Mouse (Mus musculus): ENCODE measurements around the gene Mgat4a. TPM values are rescaled to one million over a fixed set of nuclear protein-coding genes. Genes with fewer than 3 reads are reported as not detected.

Mgat4a gene
- 3.8 and 4.1 TPM in 2 replicates for polyA plus RNA-seq (2016; fragmentation: Nextera tagmentation; extraction: Ambion mirVana)

GRCm38 (mm10) chr1:37540810-37541658 is at the start of gene Mgat4a:
Mgat4a (minus strand) TSS chr1:37541016.
- H3K4me3 ChIP-seq, result peak within 1 kb of the TSS; percentile 83
- no peaks in the 10 kb centered on the region for H3K36me3 ChIP-seq (replicated peaks)
- 2% methylated on average over 72 of the region's 72 CpGs for WGBS
- peaks cover 47% of the 10 kb centered on the region for H3K27me3 ChIP-seq (replicated peaks; ENCODE audit: low read depth, poor library complexity, severe bottlenecking)
- no peaks in the 10 kb centered on the region for H3K9me3 ChIP-seq
- H3K4me1 ChIP-seq, result peaks cover 14% of the 10 kb centered on the region
- peak; percentile 96 for DNase-seq (ENCODE audit: low spot score)
- peak within 1 kb of the TSS; percentile 80 for H3K27ac ChIP-seq (replicated peaks)

GRCm38 (mm10) chr1:37585809-37586480 is 45.1 kb upstream of the Mgat4a start:
- H3K27ac ChIP-seq (replicated peaks), result no peak overlapping the region
- WGBS, result 88% methylated on average over 13 of the region's 13 CpGs

DNA sequence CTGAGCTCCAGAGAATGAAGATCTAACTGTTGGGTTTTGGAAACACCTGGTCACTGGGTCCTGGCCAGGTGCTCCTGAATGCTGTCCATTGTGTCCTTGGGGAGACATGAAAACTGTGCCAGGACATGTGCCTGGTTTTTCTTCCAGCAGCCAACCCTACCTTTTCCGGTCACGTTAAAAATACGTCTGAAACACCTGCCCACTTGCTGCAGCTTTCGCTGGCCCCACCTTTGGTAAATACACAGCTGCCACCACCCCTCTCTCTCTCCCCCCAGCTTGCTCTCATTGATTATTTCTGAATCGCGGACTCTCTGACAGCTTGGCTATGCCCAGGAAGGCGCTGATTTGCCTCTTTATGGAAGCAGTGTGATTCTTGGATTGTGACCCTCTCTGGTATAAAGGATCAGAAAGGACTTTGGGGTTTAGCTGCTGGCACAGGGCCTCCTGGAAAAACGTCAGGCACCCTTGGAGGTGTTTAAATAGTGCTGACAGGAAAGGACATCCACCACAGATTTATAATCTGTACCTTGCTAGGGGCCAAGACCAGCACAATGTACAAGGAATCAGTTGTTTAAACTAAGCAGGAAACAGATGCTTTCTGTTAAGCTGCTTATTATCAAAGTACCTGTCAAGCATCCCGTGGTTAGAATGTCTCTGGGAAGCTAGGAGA is 43.1 kb upstream of the Mgat4a start:
- DNase-seq (ENCODE audit: low spot score), result no peak
- H3K27ac ChIP-seq (replicated peaks), result no peak overlapping the region
- H3K27me3 ChIP-seq (replicated peaks; ENCODE audit: low read depth, poor library complexity, severe bottlenecking), result no peaks in the 10 kb centered on the region
- WGBS, result 74% methylated on average over 9 of the region's 9 CpGs
- no peaks in the 10 kb centered on the region for H3K36me3 ChIP-seq (replicated peaks)
- H3K9me3 ChIP-seq, result no peaks in the 10 kb centered on the region
- no peak overlapping the region for H3K4me3 ChIP-seq
- H3K4me1 ChIP-seq, result no peaks in the 10 kb centered on the region

More at GRCm38 (mm10) chr1:37585809-37586480, 45.1 kb upstream of the Mgat4a start:
- Histone ChIP-seq H3K36me3 (replicated peaks) (no peaks in the 10 kb centered on the region), H3K27me3 (replicated peaks; ENCODE audit: low read depth, poor library complexity, severe bottlenecking) (no peaks in the 10 kb centered on the region), H3K4me3 (no peak overlapping the region), H3K4me1 (no peaks in the 10 kb centered on the region), H3K9me3 (no peaks in the 10 kb centered on the region)
- DNase-seq (ENCODE audit: low spot score), result no peak

DNA sequence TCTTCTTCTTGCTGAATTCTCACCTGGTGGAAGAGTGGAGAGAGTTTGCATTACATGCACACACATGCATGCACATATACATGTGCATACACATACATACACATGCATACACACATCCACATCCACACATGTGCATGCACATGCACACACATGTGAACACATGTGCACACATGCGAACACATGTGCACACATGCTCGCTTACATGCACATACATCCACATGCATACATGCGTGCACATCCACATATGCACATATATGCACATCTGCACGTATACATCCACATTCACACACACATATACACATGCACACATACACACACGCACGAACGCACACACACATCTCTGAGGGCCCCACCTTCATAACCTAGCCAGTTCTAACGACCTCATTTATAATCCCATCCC is 42.4 kb upstream of the Mgat4a start:
- no peak for DNase-seq (ENCODE audit: low spot score)
- H3K27ac ChIP-seq (replicated peaks), result no peak overlapping the region
- no peaks in the 10 kb centered on the region for H3K36me3 ChIP-seq (replicated peaks)
- no peak overlapping the region for H3K4me3 ChIP-seq
- no peaks in the 10 kb centered on the region for H3K9me3 ChIP-seq
- 89% methylated on average over 8 of the region's 8 CpGs for WGBS
- H3K4me1 ChIP-seq, result no peaks in the 10 kb centered on the region
- no peaks in the 10 kb centered on the region for H3K27me3 ChIP-seq (replicated peaks; ENCODE audit: low read depth, poor library complexity, severe bottlenecking)

DNA sequence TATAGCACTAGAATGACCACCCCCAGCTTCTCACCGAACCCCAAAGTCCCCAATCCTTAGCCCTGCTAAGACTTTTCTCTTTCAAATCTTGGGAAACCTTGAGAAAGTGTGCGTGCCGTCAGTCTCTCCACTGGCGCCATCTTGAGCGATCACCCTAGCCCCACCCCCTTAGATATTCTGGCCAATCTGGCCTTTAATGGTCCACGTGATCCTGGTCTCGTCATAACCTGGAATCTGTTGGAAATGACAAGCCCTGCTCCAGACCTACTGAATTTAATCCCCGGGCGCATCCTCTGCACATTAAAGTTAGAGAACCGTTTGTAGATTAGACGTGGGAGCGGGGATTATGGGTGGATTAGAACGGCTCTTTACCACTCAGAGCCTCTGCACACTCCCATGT is 38.9 kb upstream of the Mgat4a start:
- Histone ChIP-seq H3K27me3 (replicated peaks; ENCODE audit: low read depth, poor library complexity, severe bottlenecking) (no peaks in the 10 kb centered on the region), H3K9me3 (no peaks in the 10 kb centered on the region), H3K36me3 (replicated peaks) (no peaks in the 10 kb centered on the region), H3K4me1 (no peaks in the 10 kb centered on the region), H3K4me3 (no peak overlapping the region), H3K27ac (replicated peaks) (no peak overlapping the region)
- DNase-seq (ENCODE audit: low spot score), result no peak
- WGBS, result 92% methylated on average over 13 of the region's 13 CpGs

GRCm38 (mm10) chr1:37572528-37573272 is 31.9 kb upstream of the Mgat4a start:
- Histone ChIP-seq H3K4me1 (no peaks in the 10 kb centered on the region), H3K9me3 (no peaks in the 10 kb centered on the region), H3K4me3 (no peak overlapping the region), H3K36me3 (replicated peaks) (no peaks in the 10 kb centered on the region), H3K27me3 (replicated peaks; ENCODE audit: low read depth, poor library complexity, severe bottlenecking) (no peaks in the 10 kb centered on the region), H3K27ac (replicated peaks) (no peak overlapping the region)
- 86% methylated on average over 10 of the region's 10 CpGs for WGBS
- no peak for DNase-seq (ENCODE audit: low spot score)

DNA sequence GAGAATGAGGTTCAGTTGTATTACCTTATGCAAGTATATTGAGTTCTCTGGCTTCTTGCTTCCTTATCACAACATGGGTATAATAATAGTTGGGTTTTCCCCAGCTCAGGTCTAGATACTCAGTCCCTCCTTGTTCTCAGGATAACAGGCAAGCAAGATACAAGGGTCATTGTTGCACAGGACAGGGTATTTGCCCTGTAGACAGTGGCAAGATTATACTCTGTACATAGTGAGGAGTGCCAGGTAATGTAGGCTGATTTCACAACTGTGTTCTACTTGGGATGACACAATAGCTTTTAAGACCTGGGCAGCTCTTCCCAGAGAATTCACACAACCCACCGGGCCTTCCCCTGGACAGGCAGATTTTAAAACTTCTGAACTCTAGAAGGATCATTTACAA is 27.6 kb upstream of the Mgat4a start:
- no peaks in the 10 kb centered on the region for H3K27me3 ChIP-seq (replicated peaks; ENCODE audit: low read depth, poor library complexity, severe bottlenecking)
- H3K36me3 ChIP-seq (replicated peaks), result no peaks in the 10 kb centered on the region
- H3K4me1 ChIP-seq, result no peaks in the 10 kb centered on the region
- H3K27ac ChIP-seq (replicated peaks), result no peak overlapping the region
- no peak for DNase-seq (ENCODE audit: low spot score)
- no peak overlapping the region for H3K4me3 ChIP-seq
- no peaks in the 10 kb centered on the region for H3K9me3 ChIP-seq
- 98% methylated on average over 1 of the region's 1 CpGs for WGBS

- 86% methylated on average over 4 of the region's 4 CpGs for WGBS
- no peaks in the 10 kb centered on the region for H3K9me3 ChIP-seq
- H3K36me3 ChIP-seq (replicated peaks), result no peaks in the 10 kb centered on the region
- H3K4me3 ChIP-seq, result no peak overlapping the region
- H3K4me1 ChIP-seq, result no peaks in the 10 kb centered on the region
- H3K27me3 ChIP-seq (replicated peaks; ENCODE audit: low read depth, poor library complexity, severe bottlenecking), result no peaks in the 10 kb centered on the region
- no peak overlapping the region for H3K27ac ChIP-seq (replicated peaks)
- no peak for DNase-seq (ENCODE audit: low spot score)
Observed at GRCm38 (mm10) chr1:37566754-37567153, 25.9 kb upstream of the Mgat4a start.

DNA sequence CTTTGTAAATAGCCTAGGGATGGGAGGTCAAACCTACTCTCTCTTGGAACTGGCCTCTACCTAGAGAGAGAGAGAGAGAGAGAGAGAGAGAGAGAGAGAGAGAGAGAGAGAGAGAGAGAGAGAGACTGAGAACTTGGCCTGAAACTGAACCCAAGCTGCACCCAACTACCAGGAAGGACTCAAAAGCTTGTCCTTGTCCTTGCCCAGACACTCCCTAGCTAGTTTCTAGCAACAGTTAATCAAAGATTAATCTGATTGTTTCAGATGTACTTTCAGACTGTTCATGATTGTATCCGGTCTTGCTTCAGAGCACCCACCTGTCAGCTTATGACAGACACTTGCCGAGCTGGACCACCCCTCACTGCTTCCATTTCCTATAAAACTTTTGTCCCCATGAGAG is 25.5 kb upstream of the Mgat4a start:
- no peak for DNase-seq (ENCODE audit: low spot score)
- H3K36me3 ChIP-seq (replicated peaks), result no peaks in the 10 kb centered on the region
- no peak overlapping the region for H3K4me3 ChIP-seq
- WGBS, result 90% methylated on average over 2 of the region's 2 CpGs
- H3K27me3 ChIP-seq (replicated peaks; ENCODE audit: low read depth, poor library complexity, severe bottlenecking), result no peaks in the 10 kb centered on the region
- H3K27ac ChIP-seq (replicated peaks), result no peak overlapping the region
- H3K4me1 ChIP-seq, result no peaks in the 10 kb centered on the region
- no peaks in the 10 kb centered on the region for H3K9me3 ChIP-seq

- no peak for DNase-seq (ENCODE audit: low spot score)
- 46% methylated on average over 6 of the region's 6 CpGs for WGBS
- Histone ChIP-seq H3K27me3 (replicated peaks; ENCODE audit: low read depth, poor library complexity, severe bottlenecking) (no peaks in the 10 kb centered on the region), H3K36me3 (replicated peaks) (no peaks in the 10 kb centered on the region), H3K27ac (replicated peaks) (no peak overlapping the region), H3K4me1 (no peaks in the 10 kb centered on the region), H3K4me3 (no peak overlapping the region), H3K9me3 (no peaks in the 10 kb centered on the region)
Observed at GRCm38 (mm10) chr1:37565396-37565795, 24.6 kb upstream of the Mgat4a start.

DNA sequence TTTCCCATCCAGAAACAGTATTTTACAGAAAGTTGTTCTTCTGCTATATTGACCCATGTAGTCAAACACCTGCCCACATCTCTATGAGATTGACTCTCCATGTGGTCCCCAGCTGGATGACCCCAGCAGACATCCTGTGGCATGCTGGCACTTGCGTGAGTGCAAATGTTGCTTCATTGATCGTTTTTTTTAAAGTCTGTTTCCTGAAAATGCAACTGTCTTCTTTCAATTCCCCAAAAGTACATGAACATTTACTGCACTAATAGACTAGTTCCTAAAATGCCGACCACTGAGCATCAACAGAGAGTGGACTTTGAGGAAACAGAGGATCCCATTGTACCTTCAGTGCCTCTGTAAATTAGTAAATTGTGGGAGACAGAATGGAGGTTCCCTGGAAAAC is 21.1 kb upstream of the Mgat4a start:
- Histone ChIP-seq H3K36me3 (replicated peaks) (no peaks in the 10 kb centered on the region), H3K4me3 (no peak overlapping the region), H3K27me3 (replicated peaks; ENCODE audit: low read depth, poor library complexity, severe bottlenecking) (no peaks in the 10 kb centered on the region), H3K27ac (replicated peaks) (no peak overlapping the region), H3K4me1 (no peaks in the 10 kb centered on the region), H3K9me3 (no peaks in the 10 kb centered on the region)
- WGBS, result 83% methylated on average over 3 of the region's 3 CpGs
- no peak for DNase-seq (ENCODE audit: low spot score)

DNA sequence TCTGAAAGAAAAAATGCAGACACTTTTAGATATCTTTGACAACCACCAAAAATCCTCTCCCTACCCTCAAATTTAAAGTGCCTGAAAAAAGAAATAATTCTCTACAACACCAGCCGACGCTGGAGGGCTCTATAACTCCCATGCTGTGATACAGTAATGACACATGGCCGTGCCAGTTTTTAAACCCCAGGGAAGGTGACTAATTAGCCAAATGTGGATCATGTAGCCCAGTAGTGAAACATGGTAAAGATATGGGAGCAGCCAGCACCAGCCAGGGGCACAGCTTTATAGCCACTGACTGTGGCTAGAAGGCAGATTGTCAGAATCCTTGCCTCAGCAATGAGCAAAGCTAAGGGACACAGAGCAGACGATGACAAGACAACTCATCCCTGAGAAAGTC is 19.5 kb upstream of the Mgat4a start:
- 86% methylated on average over 4 of the region's 4 CpGs for WGBS
- H3K9me3 ChIP-seq, result no peaks in the 10 kb centered on the region
- H3K27ac ChIP-seq (replicated peaks), result no peak overlapping the region
- no peaks in the 10 kb centered on the region for H3K36me3 ChIP-seq (replicated peaks)
- H3K4me3 ChIP-seq, result no peak overlapping the region
- no peaks in the 10 kb centered on the region for H3K4me1 ChIP-seq
- DNase-seq (ENCODE audit: low spot score), result no peak
- no peaks in the 10 kb centered on the region for H3K27me3 ChIP-seq (replicated peaks; ENCODE audit: low read depth, poor library complexity, severe bottlenecking)

All from embryonic facial prominence, embryonic 10.5 days (tissue).